Mouse (Mus musculus): ENCODE measurements around the gene Erf. TPM values are rescaled to one million over a fixed set of nuclear protein-coding genes. Genes with fewer than 3 reads are reported as not detected.

Gene Erf
- total RNA-seq, 1 experiment from 2014 or later = 10.9 TPM

DNA sequence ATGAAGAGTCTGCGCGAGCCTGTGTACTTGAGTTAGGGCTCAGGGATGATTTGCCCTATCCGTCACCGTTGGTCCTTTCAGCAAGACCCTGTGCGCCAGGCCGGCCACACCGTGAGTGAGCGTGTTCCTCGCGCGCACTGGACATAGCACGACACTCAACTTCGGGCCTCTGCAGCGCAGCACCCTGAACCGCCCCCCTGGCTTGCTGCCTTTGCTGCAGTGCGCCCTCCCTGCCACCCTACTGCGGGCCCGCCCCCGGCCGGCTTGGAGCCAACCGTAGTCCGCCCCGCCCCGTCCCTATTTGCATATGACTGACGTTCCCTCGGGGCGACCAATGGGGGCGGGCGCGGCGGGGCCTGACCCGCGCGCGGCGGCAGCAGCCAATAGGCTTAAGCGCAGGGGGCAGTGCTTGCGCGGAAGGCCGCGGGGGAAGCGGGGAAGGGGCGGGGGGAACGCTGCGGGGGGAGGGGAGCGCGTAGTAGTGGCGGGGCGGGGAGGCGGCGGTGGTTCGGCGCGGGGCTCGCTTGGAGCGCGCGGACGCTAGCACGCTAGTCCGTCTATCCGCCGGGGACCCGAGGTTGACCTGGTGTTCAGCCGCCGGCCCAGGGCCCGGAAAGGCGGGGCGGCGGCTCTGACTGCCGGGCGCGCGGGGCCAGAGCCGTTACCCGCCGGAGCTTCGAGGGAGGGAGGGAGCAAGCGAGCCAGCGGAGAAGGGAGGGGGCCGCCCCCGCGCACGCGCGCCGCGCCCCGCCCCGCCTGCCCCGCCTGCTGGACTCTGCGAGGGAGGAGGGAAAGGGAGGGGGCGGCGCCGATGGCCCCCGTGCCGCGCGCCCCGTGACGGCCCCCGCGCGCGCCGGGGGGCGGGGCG is 31.4 kb upstream of the Erf start:
- peak; percentile 61 for ATAC-seq (replicated peaks; ENCODE audit: low read depth, poor library complexity, severe bottlenecking)

DNA sequence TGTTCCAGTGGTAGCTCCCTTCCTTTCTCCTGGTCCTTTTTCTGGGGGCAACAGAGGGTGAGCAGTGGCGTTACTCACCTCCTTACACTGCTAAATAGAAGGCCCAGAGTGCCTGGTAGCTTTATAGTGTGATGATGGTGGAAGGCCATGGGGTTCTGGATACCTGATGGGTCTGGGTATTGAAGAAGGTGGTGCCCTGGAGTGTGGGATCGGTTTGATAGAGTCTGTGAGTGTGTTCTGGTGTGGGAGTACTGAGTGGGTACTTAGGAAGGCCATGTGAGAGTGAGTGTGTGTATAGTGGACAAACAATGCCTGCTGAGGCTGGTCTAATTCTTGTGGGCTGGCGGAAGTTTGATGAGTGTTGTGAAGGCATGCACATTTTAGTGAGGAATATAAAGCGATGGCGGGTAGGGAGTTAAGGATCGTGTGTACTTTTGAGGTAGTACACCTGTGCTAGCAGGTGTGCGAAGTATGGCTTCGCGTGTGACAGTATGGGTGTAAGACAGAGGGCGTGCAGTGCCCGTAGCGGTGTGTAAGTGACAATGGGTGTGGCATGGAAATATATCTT is 30.7 kb upstream of the Erf start:
- ATAC-seq (replicated peaks; ENCODE audit: low read depth, poor library complexity, severe bottlenecking) = no peak; the same call in 1 of the 2 replicates

DNA sequence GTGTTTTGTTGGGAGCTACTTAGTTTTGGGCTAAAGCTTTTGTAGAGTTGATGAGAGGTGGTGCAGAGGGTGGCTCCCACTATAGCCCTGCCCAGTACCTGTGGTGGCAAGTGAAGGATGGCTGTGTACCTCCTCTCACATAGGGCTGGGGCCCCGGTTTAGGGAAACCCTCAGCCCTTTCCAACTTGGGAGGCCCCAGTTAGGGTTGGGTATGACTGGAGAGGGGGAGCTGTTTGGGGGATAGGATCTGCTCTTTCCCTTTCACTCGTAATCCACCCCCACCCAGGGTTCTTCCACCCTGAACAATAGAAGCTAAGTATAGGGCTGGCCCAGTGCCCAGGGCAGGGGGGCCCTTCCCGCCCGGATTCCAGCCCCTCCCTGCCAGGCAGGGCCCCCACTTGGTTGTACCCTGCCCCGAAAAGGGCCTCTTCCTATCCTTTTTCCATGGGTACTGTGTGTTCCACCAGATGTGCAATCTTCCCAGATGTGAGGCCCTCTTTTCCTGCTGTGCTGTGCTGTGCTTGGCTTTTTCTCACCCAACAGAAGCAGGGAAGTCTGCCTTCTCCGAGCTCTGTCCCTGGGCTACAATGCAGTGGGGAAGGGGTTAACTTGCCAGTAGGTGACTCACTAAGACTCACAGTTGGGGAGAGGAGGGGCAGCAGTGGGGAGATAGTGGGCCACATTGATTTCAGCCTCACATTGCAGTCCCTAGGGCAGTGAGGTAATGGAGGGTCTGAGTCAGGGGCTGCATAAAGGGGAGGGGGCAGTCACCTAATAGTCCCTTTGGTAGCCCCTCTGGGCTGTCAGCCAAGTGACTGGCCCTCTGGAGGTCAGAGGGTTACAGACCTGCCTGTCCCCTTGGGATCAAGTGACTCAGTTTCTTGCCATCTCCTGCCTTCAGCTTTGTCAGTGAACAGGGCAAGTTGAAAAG is 29.6 kb upstream of the Erf start:
- ATAC-seq (replicated peaks; ENCODE audit: low read depth, poor library complexity, severe bottlenecking) = no peak

DNA sequence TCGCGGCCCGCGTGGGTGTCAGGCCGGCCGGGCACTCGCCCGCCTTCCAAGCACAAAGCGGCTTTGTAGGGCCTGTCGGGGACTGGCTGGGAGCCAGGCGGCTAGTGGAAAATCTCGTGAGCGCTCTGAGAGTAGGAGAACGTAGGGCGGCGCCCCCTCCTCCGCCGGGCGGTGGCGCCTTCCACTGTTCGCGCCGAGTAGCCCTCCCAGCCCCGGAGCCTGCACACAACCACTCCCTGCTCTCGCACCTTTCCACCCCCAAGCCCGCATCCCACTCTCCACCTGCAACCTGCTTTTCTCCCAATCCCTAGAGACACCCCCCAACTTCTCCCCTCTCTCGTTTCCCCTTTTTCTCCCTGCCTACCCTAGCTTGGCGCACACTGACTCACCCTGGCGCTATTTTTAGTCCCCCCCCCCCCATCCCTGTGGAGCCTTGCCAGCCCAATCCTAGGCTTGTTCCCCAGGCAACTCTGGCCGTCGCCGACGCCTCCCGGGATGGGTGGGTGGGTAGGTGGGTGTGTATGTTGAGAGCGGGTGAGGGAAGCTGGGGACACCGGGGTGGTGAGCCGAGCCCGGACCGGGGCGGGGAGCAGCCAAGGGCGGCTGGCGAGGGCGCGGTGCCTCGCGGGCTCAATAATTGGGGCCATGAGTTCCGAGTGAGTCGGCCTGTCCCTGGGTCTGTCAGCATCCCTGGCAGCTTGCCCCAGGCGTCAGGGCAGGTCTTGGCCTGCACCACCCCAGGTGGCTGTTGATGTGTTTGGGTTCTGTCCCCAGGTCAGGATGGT is 28.7 kb upstream of the Erf start:
- peak; percentile 7; the same call in 1 of the 2 replicates for ATAC-seq (replicated peaks; ENCODE audit: low read depth, poor library complexity, severe bottlenecking)

DNA sequence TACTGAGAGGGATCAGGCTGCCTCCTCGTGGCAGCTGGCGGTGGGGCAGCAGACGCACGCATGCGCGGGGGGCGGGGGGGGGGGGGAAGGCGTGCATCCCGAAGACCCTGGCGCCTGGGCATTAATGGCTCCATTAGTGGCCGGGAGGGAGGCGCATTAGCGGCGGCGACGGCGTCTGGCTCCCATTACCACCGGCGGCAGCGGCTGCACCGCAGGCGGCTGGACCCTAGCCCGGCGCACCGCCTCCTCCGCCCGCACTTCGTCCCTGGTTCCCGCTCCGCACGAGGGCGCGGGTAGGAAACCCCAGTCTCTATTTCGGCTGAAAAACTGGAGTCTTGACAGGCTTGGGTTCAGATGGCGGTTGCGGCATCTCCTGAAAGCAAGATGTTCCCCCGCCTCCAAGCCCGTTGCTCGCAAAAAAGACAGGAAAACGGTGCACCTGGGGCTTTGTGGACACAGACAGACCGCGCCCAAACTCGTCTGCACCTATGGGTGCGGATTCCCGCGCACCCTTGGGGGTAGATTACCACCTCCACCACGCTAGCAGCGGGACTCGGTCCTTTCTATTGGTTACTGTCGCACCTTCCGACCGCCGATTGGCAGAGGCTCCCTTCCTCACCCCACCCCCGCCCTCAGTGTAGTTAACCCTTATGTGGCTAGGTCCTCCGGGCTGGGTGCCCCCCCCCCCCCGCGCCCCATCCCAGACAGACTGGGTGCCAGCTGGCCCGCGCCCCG is 27.9 kb upstream of the Erf start:
- ATAC-seq (replicated peaks; ENCODE audit: low read depth, poor library complexity, severe bottlenecking) = peak; percentile 30

DNA sequence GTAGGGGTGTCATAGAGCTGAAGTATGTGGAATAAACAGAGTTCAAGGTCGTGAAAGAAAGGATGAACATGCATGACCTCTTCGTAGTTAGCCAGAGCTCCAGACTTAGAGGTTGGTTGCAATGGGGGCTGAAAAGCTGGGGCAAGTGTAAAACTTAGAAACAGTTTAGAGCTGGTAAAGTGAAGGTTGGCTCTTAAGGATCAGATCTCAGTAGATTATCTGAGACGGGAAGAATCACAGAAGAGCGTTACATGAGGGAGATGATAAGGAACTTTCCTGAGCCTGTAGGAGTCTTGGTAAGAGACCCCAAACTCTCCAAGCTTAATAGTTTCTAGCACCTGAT is 27.4 kb upstream of the Erf start:
- no peak for ATAC-seq (replicated peaks; ENCODE audit: low read depth, poor library complexity, severe bottlenecking)

DNA sequence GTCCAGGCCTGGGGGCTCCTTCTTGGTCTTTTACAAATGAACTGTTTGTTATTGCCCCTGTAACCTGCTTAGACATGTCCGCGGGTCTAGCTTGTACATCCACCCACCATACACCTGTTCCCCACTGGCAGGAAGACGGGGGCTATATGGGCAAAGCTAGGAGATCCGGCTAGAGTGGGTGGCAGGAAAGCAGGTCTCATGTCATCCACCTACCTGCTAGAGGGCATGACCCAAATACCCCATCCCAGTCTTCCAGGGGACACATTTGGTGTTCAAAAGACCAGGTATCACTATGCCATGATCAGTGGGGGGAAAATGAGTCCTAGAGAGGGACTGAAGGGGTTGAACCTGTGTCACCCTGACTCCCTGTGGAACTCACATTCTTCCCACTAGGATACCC is 26.8 kb upstream of the Erf start:
- ATAC-seq (replicated peaks; ENCODE audit: low read depth, poor library complexity, severe bottlenecking) = no peak

DNA sequence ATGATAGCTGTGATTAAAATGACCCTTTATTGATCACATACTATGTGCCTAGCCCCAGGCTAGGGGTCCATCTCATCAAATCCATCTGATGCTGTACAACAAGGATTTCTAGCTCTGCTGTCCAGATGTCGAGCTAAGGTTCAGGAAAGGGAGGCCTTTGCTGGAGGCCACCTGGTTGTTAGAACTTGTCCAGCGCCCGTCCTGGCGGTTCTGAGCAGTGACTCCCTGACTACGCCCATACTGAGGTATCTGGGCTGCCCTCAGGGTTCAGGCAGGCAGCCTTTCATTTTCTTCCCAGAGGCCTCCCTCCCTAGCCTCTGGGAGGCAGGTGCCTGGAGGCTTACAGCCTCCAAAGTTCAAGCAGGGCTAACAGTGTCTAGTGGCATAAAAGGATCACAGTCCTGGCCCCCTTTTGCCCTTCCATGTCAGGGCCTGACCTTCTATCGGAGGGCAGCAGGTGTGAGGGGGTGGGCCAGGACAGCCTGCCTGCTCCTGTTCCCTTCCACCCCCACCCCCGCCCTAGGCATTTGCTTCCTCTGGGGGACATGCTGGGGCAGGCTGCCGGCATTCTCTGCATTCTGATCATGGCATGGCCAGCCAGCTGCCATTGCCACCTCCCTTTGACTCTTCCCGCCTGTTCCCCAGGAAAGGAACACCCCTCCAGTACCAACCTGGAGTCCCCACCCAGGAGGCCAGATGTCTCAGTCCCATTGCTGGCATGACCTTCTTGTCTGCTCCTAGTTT is 25.2 kb upstream of the Erf start:
- ATAC-seq (replicated peaks; ENCODE audit: low read depth, poor library complexity, severe bottlenecking) = no peak

DNA sequence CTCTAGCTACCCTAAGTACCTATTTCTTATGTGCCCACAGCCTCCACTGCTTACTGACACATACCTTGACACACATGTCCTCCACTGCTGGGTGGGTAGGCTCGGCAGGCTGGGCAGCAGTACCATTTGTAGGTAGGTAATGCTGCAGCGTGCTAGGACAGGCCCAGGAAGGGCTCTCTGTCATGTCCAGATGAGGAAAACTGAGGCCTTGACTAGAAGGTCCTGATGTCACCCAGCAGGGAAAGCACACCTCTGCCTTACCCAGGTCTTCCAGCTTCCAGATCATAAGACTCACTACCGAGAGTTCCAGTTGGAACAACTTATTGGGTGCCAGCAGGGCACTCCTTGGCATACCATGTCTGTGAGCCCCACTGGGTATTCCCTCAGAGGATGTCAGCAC is 24.4 kb upstream of the Erf start:
- ATAC-seq (replicated peaks; ENCODE audit: low read depth, poor library complexity, severe bottlenecking) = no peak

DNA sequence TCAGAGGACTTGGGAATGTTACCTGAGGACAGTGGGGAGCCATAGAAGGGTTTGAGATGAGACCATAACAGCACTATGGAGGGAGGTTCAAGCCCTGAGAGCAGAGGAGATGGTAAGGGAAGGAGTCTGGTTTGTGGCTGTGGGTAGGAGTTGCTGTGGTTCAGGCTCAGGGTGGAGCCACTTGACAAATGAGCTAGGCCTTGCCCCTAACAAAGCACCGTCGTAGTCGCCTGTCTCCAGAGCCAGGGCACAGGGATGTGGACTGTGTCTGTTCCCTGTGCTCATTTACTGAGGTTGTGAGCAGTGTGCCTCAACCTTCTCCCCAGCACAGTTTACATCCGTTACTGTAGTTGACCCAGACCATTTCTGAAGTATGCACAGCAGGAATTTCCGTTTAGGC is 24.0 kb upstream of the Erf start:
- peak; percentile 61 for ATAC-seq (replicated peaks; ENCODE audit: low read depth, poor library complexity, severe bottlenecking)

DNA sequence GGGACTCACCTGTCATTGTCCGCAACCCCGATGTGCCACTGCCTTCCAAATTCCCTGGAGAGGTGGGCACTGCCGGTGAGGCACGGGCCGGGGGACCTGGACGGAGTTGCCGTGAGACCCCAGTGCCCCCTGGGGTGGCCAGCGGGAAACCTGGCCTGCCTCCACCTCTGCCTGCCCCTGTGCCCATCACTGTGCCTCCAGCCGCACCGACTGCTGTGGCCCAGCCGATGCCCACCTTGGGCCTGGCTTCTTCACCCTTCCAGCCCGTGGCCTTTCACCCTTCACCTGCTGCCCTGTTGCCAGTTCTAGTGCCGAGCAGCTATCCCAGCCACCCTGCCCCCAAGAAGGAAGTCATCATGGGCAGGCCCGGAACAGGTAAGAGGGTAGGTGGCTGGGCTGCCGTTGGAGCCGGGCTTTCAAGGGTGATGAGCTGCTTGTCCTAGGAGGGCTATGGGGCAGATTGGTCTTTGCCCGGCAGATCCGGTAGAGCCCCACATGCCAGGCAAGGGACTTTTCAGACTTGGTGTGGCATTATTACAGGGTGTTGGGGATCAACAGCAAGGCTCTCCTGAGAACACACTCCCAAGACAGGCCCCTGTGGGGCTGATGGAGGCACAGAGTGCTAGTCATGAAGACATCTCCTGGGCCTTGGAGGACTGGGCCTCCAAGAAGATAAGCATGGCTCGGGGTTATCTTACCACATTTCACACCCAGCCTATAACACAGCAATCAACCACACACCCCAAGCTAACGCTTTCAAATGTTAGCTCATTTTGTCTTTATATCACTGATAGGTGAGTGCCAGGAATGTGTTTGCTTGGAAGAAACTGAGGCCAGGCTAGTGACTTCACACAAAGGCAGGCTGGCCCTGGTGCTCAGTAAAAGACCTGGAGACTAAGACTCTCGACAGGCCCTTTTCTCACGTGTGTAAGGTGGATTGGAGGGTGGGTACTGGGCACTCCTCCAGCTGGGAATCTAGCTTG is 23.0 kb upstream of the Erf start:
- peak; percentile 12; the same call in 1 of the 2 replicates for ATAC-seq (replicated peaks; ENCODE audit: low read depth, poor library complexity, severe bottlenecking)

DNA sequence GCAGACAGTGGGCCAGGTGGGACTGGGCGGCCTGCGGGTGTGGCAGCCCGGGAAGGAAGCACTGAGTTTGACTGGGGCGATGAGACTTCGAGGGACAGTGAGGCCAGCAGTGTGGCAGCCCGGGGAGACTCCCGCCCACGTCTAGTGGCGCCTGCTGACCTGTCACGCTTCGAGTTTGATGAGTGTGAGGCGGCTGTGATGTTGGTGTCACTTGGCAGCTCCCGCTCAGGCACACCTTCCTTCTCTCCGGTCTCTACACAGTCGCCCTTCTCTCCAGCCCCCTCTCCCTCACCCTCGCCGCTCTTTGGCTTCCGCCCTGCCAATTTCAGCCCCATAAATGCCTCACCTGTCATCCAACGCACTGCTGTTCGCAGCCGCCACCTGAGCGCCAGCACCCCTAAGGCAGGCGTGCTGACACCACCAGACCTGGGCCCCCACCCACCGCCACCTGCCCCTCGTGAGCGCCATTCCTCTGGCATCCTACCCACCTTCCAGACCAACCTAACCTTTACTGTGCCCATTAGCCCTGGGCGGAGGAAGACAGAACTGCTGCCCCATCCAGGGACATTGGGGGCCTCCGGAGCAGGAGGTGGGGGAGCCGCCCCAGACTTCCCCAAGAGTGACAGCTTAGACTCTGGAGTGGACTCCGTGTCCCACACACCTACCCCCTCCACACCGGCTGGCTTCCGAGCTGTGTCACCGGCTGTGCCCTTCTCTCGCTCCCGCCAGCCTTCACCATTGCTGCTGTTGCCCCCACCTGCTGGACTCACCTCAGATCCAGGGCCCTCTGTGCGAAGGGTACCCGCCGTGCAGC is 22.1 kb upstream of the Erf start:
- no peak for ATAC-seq (replicated peaks; ENCODE audit: low read depth, poor library complexity, severe bottlenecking)

DNA sequence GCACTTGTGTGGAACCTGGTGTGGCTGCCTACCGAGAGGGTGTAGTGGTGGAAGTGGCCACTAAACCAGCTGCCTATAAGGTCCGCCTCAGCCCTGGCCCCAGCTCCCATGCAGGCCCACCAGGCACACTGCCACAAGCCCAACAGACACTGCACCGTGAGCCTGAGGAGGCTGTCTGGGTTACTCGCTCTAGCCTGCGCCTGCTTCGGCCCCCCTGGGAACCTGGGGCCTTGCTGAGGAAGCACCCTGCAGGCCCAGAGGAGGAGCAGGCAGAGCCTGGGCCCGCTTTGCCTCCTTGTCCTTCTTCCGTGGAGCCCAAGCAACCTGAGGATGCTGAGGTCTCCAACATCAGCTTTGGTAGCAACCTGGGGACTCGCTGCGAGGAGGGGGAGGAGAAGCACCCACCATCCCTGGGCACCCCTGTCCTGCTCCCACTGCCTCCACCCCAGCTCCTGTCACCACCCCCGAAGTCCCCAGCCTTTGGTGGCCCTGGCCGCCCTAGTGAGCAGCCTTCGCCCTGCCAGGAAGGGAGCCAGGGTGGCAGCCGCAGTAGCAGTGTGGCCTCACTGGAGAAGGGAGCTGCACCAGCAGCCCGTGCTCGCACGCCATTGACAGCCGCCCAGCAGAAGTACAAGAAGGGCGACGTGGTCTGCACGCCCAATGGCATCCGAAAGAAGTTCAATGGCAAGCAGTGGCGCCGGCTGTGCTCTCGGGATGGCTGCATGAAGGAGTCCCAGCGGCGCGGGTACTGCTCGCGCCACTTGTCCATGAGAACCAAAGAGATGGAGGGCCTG is 21.3 kb upstream of the Erf start:
- ATAC-seq (replicated peaks; ENCODE audit: low read depth, poor library complexity, severe bottlenecking) = no peak

DNA sequence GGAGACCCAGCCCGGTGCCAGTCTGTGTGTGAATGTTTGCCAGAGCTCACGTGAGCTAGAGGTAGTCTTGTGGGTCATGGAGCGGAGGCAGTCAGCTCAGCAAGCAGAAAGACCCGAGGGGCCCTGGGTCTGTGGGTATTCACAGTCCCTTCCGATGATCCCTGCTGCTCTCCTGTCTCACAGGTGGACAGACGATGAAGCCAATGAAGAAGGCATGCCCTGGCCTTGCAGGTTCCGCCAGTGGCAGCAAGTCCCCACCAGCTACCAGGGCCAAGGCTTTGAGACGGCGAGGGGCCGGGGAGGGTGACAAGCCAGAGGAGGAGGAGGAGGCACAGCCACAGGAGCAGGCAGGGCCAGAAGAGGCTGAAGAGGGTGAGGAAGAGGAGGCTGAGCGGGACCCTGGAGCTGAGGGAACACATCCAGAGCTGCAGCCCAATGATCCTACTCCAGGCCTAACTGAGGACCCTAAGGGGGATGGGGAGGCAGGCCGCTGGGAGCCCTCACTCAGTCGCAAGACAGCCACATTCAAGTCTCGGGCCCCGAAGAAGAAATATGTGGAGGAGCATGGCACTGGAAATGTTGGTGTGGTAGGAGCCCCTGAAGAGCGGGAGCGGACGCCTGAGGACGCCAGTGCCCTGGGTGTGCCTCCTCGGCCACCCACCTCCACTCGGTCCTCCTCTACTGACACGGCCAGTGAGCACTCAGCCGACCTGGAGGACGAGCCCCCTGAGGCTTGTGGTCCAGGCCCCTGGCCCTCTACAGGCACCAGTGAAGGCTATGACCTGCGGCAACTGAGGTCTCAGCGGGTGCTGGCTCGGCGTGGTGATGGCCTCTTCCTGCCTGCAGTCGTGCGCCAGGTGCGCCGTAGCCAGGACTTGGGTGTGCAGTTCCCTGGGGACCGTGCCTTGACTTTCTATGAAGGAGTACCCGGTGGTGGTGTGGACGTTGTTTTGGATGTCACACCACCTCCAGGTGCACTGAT is 20.4 kb upstream of the Erf start:
- no peak for ATAC-seq (replicated peaks; ENCODE audit: low read depth, poor library complexity, severe bottlenecking)
